Mouse (Mus musculus) embryonic fibroblast, embryonic 13.5 days (primary cell): Measurements from ENCODE around the gene A1cf.

Experiments used
- CTCF ChIP-seq: IDR thresholded peaks from 2 replicates; pipeline ENCODE4 v1.5.1; 2011; ENCODE audit warnings: mild to moderate bottlenecking, control low read depth, low read length, moderate library complexity, borderline replicate concordance; ENCODE audit not compliant: insufficient read depth
- POLR2A ChIP-seq: IDR thresholded peaks from 2 replicates; pipeline ENCODE4 v1.6.1; 2011; ENCODE audit warnings: low read depth, mild to moderate bottlenecking, control low read depth, low read length, moderate library complexity

DNA sequence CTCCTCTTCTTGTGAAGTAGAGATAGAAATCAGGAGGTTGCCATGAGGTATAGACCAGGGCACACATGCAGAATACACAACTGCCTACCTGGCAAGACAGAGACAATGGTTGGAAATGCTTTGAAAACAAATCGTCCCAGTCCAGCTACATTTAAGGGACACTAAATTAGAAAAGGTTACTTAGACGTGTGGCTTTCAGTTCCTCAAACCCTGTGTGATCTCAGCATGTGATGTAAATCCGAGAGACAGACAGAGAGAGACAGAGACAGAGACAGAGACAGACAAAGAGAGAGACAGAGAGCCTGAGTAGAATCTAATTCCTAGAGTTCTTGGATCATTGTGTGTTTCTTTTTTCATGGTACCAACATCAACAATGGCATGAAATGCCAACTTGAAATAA, 102.8 kb downstream of the A1cf start:
- TF ChIP-seq POLR2A: no peak
- TF ChIP-seq CTCF: no peak
